Mouse (Mus musculus) ovary, postnatal 36 days (tissue): ENCODE measurements at regions not wholly inside any gene's neighbourhood (a gene's known extent, or its start where the extent isn't known, plus 50 kb on each side); places are given as distances from the start of the nearest gene placed in this dataset.

Experiments
- DNase-seq: peaks from one replicate; pipeline ENCODE4 v3.0.0; 2022; ENCODE audit warnings: low spot score, mixed read lengths

- DNase-seq: no peak
These were observed 291.1 kb upstream of the Pappa start for GRCm38 (mm10) chr4:64832882-64833281.

- no peak for DNase-seq
These were observed 249.5 kb upstream of the Pappa start for GRCm38 (mm10) chr4:64874521-64874920.

GRCm38 (mm10) chr4:64876924-64877323 lies 247.1 kb upstream of the Pappa start:
- DNase-seq: no peak

GRCm38 (mm10) chr4:64897935-64898334 lies 226.0 kb upstream of the Pappa start:
- DNase-seq: no peak

GRCm38 (mm10) chr4:64901091-64901845 lies 222.7 kb upstream of the Pappa start:
- DNase-seq: no peak

- no peak for DNase-seq
These were observed 200.2 kb upstream of the Pappa start for GRCm38 (mm10) chr4:64923751-64924150.

GRCm38 (mm10) chr4:64928553-64928952 lies 195.4 kb upstream of the Pappa start:
- DNase-seq: no peak

GRCm38 (mm10) chr4:64945547-64945946 lies 178.4 kb upstream of the Pappa start:
- DNase-seq: no peak

GRCm38 (mm10) chr4:64952651-64953050 lies 171.3 kb upstream of the Pappa start:
- DNase-seq: no peak

- DNase-seq: no peak
These were observed 165.1 kb upstream of the Pappa start for GRCm38 (mm10) chr4:64958843-64959242.

- DNase-seq: no peak
These were observed 162.2 kb upstream of the Pappa start for GRCm38 (mm10) chr4:64961796-64962195.
